Mouse (Mus musculus) urinary bladder, postnatal 10 days (tissue): ENCODE measurements around the gene Tchh.
"Not testable (repeated sequence)": the region's sequence is repeated elsewhere in the genome, so short reads cannot be mapped to it uniquely, and the experiment has no call there.

ENCODE experiments used
- DNase-seq: peaks from one replicate; pipeline ENCODE4 v3.0.0; 2022; ENCODE audit warnings: low spot score

The Tchh gene

DNA sequence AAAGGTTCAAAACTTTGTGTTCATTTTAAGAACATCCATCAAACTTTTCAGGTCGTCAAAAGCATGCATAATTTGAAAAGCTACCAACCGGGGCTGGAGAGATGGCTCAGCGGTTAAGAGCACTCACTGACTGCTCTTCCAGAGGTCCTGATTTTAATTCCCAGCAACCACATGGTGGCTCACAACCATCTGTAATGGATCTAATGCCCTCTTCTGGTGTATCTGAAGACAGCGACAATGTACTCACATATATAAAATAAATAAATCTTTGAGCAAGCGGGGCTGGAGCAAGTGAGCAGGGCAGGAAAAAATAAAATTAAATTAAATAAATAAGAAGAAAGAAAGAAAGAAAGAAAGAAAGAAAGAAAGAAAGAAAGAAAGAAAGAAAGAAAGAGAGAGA is 52.6 kb downstream of the Tchh start:
- not testable (repeated sequence) for DNase-seq

DNA sequence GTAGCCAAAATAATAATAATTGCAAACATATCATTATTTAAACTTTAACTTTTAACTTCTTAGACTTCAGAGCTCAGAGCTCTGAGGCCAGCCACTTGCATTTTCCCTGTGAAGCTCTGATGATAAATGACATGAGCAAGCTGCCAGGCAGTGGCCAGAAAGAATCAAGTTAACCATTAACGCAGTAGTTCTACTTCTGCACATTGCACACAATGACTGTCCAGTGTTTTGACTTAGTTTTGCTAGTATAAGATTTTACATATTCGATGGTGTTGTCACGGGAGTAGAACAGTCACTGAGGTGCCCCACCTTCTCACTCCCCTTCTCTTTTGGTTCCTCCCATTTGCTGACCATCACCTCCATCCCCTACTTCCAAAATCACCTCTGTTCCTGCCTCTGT is 55.0 kb downstream of the Tchh start:
- DNase-seq: no peak
